Mouse (Mus musculus): Measurements from ENCODE around the gene Cdk19. TPM values are rescaled to one million over a fixed set of nuclear protein-coding genes. Genes with fewer than 3 reads are reported as not detected.
"Not testable (repeated sequence)": the region's sequence is repeated elsewhere in the genome, so short reads cannot be mapped to it uniquely, and the experiment has no call there.

The Cdk19 gene
- polyA plus RNA-seq, 1 experiment: 41.0 TPM

DNA sequence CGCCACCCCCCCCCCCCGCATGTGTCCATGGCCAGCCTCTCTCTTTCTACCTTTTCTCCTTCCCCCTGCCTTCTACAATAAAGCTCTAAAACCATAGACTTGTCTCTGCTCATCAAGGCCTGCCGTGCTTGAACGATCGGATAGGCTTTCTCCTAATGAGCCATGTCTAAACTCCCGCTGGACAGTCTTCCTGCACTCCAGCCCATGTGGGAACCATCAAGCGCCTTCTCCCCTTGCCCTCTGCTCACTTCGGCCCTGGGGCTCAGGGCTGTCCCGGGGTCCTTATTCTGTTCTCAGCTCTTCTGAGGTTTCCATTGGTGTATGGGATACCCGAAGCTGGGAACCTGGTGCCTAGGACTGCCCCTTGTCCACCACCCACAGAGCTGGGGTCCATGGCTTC lies 189.3 kb downstream of the Cdk19 start:
- Histone ChIP-seq H3K27ac (ENCODE audit: insufficient read depth, low read length) (no peak overlapping the region), H3K4me3 (ENCODE audit: insufficient read depth, low read length) (no peak overlapping the region), H3K4me1 (ENCODE audit: control insufficient read depth, insufficient read depth, low read length) (peaks cover 2% of the 10 kb centered on the region; the same call in 1 of the 2 replicates)
- no peak for TF ChIP-seq POLR2A (IDR thresholded peaks at IDR 0.05; ENCODE audit: extremely low read depth, insufficient read depth, low read length)
- TF ChIP-seq CTCF (IDR thresholded peaks at IDR 0.05; ENCODE audit: extremely low read depth, insufficient read depth, low read length): no peak

DNA sequence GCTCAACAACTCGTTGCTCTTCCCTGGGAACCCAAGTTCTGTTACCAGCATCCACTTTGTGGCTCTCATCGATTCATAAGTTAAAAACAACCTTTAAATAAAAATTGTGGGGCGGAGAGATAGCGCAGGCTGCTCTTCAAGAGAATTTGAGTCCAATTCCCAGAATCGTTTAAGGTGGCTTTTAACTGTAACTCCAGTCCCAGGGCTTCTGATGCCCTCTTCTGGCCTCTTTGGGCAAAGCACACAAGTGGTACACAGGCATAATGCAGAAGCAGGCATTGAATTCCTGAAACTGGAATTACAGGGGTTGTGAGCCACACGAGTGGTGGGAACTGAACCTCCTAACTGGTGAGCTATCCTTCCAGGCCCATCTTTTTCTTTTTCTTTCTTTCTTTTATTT lies 190.3 kb downstream of the Cdk19 start:
- peak; percentile 58 for TF ChIP-seq CTCF (IDR thresholded peaks at IDR 0.05; ENCODE audit: extremely low read depth, insufficient read depth, low read length)
- TF ChIP-seq POLR2A (IDR thresholded peaks at IDR 0.05; ENCODE audit: extremely low read depth, insufficient read depth, low read length): no peak
- Histone ChIP-seq H3K4me3 (ENCODE audit: insufficient read depth, low read length) (no peak overlapping the region), H3K27ac (ENCODE audit: insufficient read depth, low read length) (no peak overlapping the region), H3K4me1 (ENCODE audit: control insufficient read depth, insufficient read depth, low read length) (peaks cover 2% of the 10 kb centered on the region; the same call in 1 of the 2 replicates)

DNA sequence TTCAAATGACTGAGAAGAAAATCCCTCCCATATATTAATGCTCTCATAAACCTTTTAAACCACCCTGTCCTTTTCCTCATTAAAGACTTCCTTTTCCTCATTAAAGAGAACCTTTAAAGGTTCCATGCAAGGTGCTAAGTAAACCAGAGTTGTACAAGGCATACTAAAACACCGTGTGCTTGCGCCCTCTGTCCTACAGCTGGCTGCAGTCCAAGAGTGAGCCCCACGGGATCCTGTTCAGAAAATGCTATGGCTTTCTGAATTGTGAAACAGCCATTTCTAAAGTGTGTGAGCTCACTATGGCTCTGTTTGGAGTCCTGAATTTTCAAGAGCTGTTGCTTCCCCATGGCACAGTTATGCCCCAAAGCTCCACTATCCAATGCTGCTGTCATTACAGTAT lies 191.3 kb downstream of the Cdk19 start:
- TF ChIP-seq CTCF (IDR thresholded peaks at IDR 0.05; ENCODE audit: extremely low read depth, insufficient read depth, low read length) (no peak), POLR2A (IDR thresholded peaks at IDR 0.05; ENCODE audit: extremely low read depth, insufficient read depth, low read length) (no peak)
- Histone ChIP-seq H3K4me1 (ENCODE audit: control insufficient read depth, insufficient read depth, low read length) (peaks cover 2% of the 10 kb centered on the region; the same call in 1 of the 2 replicates), H3K4me3 (ENCODE audit: insufficient read depth, low read length) (no peak overlapping the region), H3K27ac (ENCODE audit: insufficient read depth, low read length) (no peak overlapping the region)

- H3K4me1 ChIP-seq (ENCODE audit: control insufficient read depth, insufficient read depth, low read length); H3K27ac ChIP-seq (ENCODE audit: insufficient read depth, low read length); H3K4me3 ChIP-seq (ENCODE audit: insufficient read depth, low read length): not testable (repeated sequence)
Measured at GRCm38 (mm10) chr10:40532586-40532985, 193.2 kb downstream of the Cdk19 start.

Other genes with a start within 250 kb of the Cdk19 start
- 3.0 and 3.1 TPM in 2 replicates for gene Slc16a10, start 197.3 kb upstream of the Cdk19 start, polyA plus RNA-seq (2012; rRNA removed)
- gene Rpf2, start 92.5 kb upstream of the Cdk19 start, polyA plus RNA-seq (2012; rRNA removed): 16.0 and 21.2 TPM in 2 replicates
- gene Gtf3c6, start 81.5 kb upstream of the Cdk19 start, polyA plus RNA-seq (2012; rRNA removed): 31.6 and 34.3 TPM in 2 replicates
- 103 and 105 TPM in 2 replicates for gene Amd1, start 37.4 kb upstream of the Cdk19 start, polyA plus RNA-seq (2012; rRNA removed)
- gene Slc22a16, start 230.8 kb downstream of the Cdk19 start, polyA plus RNA-seq (2012; rRNA removed): not detected in 2 replicates